ENCODE assay signal across 19 mouse cellular contexts in genomic region chr7:25429886-25430784, GRCm38 (mm10). TPM values are rescaled to one million over a fixed set of nuclear protein-coding genes. Genes with fewer than 3 reads are reported as not detected.
DNase-seq lines count a peak whose midpoint lies in the region; ATAC-seq and TF ChIP-seq lines count a peak whose summit lies in the region.
"Had no signal": no experiment of that assay in that cellular context is flagged by ENCODE, and none has a peak within 500 bp of the region (broad histone marks: within the 10 kb centered on the region; RNA-seq: fewer than 3 reads in every experiment).

No protein-coding gene starts in this region.

- H3K27ac ChIP-seq in lung, embryonic 15.5 days = peak overlapping the region; percentile 36; the same call in 1 of the 2 replicates
- peak overlapping the region; percentile 21 for H3K27ac ChIP-seq in ES-Bruce4 (ENCODE audit: insufficient read depth, low read length)
- peak overlapping the region; percentile 21; the same call in 1 of the 2 replicates for H3K27ac ChIP-seq in embryonic fibroblast, embryonic 13.5 days (ENCODE audit: insufficient read depth, low read length)
- peak overlapping the region; percentile 4; the same call in 1 of the 2 replicates for H3K27ac ChIP-seq in stomach, embryonic 14.5 days (ENCODE audit: low read length)
- no peak overlapping the region for H3K27ac ChIP-seq in hindbrain, embryonic 16.5 days (ENCODE audit: low read depth, low read length)
- H3K27ac ChIP-seq: forebrain, embryonic 12.5 days; hindbrain, embryonic 10.5 days; liver, embryonic 15.5 days had no signal

- DNase-seq in lung, postnatal 10 days = no peak
- no peak for DNase-seq in left cerebral cortex, postnatal 14 days (ENCODE audit: low spot score in 2 of 2)
- no peak for DNase-seq in thymus, postnatal 25 days
- DNase-seq: cerebellum, adult 2 months; gastrocnemius, postnatal 36 days; kidney, postnatal 36 days; spleen, adult 18-20 months had no signal

- no peak for TF ChIP-seq CTCF in ES-Bruce4 (IDR thresholded peaks at IDR 0.05; ENCODE audit: low read depth, low read length)
- TF ChIP-seq CTCF in embryonic fibroblast, embryonic 13.5 days (IDR thresholded peaks at IDR 0.05; ENCODE audit: borderline replicate concordance, insufficient read depth, low read length) = no peak

- no peak for ATAC-seq in lung, embryonic 15.5 days (ENCODE audit: borderline replicate concordance, extremely low read depth, low FRiP score, low TSS enrichment)
- ATAC-seq in stomach, embryonic 14.5 days (ENCODE audit: insufficient number of reproducible peaks, insufficient read depth, low FRiP score, low read depth) = no peak
- no peak for ATAC-seq in hindbrain, embryonic 16.5 days
- ATAC-seq: inflammation-experienced regulatory T-cells, adult 6 months had no signal

- intact Hi-C loops in left cerebral cortex, postnatal 14 days (cut with DNase I) = no loop called here

- H3K9me3 ChIP-seq in lung, embryonic 15.5 days = no peaks in the 10 kb centered on the region
- H3K9me3 ChIP-seq in ES-Bruce4 (replicated peaks; ENCODE audit: control insufficient read depth, insufficient read depth, low read length, poor library complexity, severe bottlenecking) = no peaks in the 10 kb centered on the region
- H3K9me3 ChIP-seq in stomach, embryonic 14.5 days (ENCODE audit: control insufficient read depth, low read depth, low read length) = no peaks in the 10 kb centered on the region
- no peaks in the 10 kb centered on the region for H3K9me3 ChIP-seq in hindbrain, embryonic 16.5 days (ENCODE audit: control insufficient read depth, low read length)
- H3K9me3 ChIP-seq: forebrain, embryonic 12.5 days; hindbrain, embryonic 10.5 days; liver, embryonic 15.5 days had no signal

- H3K9ac ChIP-seq in lung, embryonic 15.5 days = no peak overlapping the region
- H3K9ac ChIP-seq in ES-Bruce4 (ENCODE audit: low read depth, poor library complexity, severe bottlenecking) = no peak overlapping the region
- H3K9ac ChIP-seq in stomach, embryonic 14.5 days (replicated peaks; ENCODE audit: low read depth, low read length) = no peak overlapping the region
- H3K9ac ChIP-seq in hindbrain, embryonic 16.5 days (ENCODE audit: low read depth, low read length) = no peak overlapping the region
- H3K9ac ChIP-seq: forebrain, embryonic 12.5 days; liver, embryonic 15.5 days had no signal

- TF ChIP-seq POLR2A in ES-Bruce4 (IDR thresholded peaks at IDR 0.05; ENCODE audit: insufficient read depth, low read length) = no peak
- no peak for TF ChIP-seq POLR2A in embryonic fibroblast, embryonic 13.5 days (IDR thresholded peaks at IDR 0.05; ENCODE audit: low read depth, low read length)

- no peak overlapping the region for H3K4me2 ChIP-seq in lung, embryonic 15.5 days
- no peak overlapping the region for H3K4me2 ChIP-seq in stomach, embryonic 14.5 days (replicated peaks; ENCODE audit: low read depth, low read length)
- H3K4me2 ChIP-seq in hindbrain, embryonic 16.5 days (ENCODE audit: low read length) = no peak overlapping the region
- H3K4me2 ChIP-seq: forebrain, embryonic 12.5 days; liver, embryonic 15.5 days had no signal

- H3K4me1 ChIP-seq in lung, embryonic 15.5 days = peaks cover 26% of the 10 kb centered on the region
- H3K4me1 ChIP-seq in ES-Bruce4 (ENCODE audit: control insufficient read depth, insufficient read depth, low read length) = peaks cover 7% of the 10 kb centered on the region
- peaks cover 5% of the 10 kb centered on the region for H3K4me1 ChIP-seq in embryonic fibroblast, embryonic 13.5 days (ENCODE audit: control insufficient read depth, insufficient read depth, low read length)
- H3K4me1 ChIP-seq in stomach, embryonic 14.5 days (ENCODE audit: control insufficient read depth, insufficient read depth, low read length) = peaks cover 10% of the 10 kb centered on the region; the same call in 1 of the 2 replicates
- no peaks in the 10 kb centered on the region; the same call in 1 of the 2 replicates for H3K4me1 ChIP-seq in hindbrain, embryonic 16.5 days (ENCODE audit: control insufficient read depth, insufficient read depth, low read depth, low read length)

- WGBS in lung, embryonic 15.5 days = 63% methylated on average over 4 of the region's 4 CpGs
- WGBS in stomach, embryonic 14.5 days = 68% methylated on average over 4 of the region's 4 CpGs
- 87% methylated on average over 4 of the region's 4 CpGs for WGBS in hindbrain, embryonic 16.5 days

- no peak for TF ChIP-seq EP300 in ES-Bruce4 (IDR thresholded peaks at IDR 0.05; ENCODE audit: insufficient read depth, low read depth, low read length)

- no peaks in the 10 kb centered on the region for H3K27me3 ChIP-seq in lung, embryonic 15.5 days
- H3K27me3 ChIP-seq in ES-Bruce4 (ENCODE audit: control insufficient read depth, insufficient read depth, low read length, poor library complexity, severe bottlenecking) = no peaks in the 10 kb centered on the region
- H3K27me3 ChIP-seq in stomach, embryonic 14.5 days (ENCODE audit: control insufficient read depth, insufficient read depth, low read length) = no peaks in the 10 kb centered on the region
- H3K27me3 ChIP-seq in hindbrain, embryonic 16.5 days (replicated peaks; ENCODE audit: control insufficient read depth, insufficient read depth, low read length) = no peaks in the 10 kb centered on the region
- H3K27me3 ChIP-seq: forebrain, embryonic 12.5 days; liver, embryonic 15.5 days had no signal

- H3K36me3 ChIP-seq in lung, embryonic 15.5 days = no peaks in the 10 kb centered on the region
- no peaks in the 10 kb centered on the region for H3K36me3 ChIP-seq in ES-Bruce4 (ENCODE audit: control insufficient read depth, insufficient read depth, low read length, poor library complexity, severe bottlenecking)
- no peaks in the 10 kb centered on the region for H3K36me3 ChIP-seq in stomach, embryonic 14.5 days (ENCODE audit: control insufficient read depth, insufficient read depth, low read length)
- H3K36me3 ChIP-seq in hindbrain, embryonic 16.5 days (ENCODE audit: control insufficient read depth, insufficient read depth, low read length) = no peaks in the 10 kb centered on the region
- H3K36me3 ChIP-seq: forebrain, embryonic 12.5 days; hindbrain, embryonic 10.5 days; liver, embryonic 15.5 days had no signal

- H3K4me3 ChIP-seq in lung, embryonic 15.5 days = no peak overlapping the region
- H3K4me3 ChIP-seq in ES-Bruce4 (ENCODE audit: low read depth, low read length) = no peak overlapping the region
- H3K4me3 ChIP-seq in embryonic fibroblast, embryonic 13.5 days (ENCODE audit: insufficient read depth, low read length) = no peak overlapping the region
- no peak overlapping the region for H3K4me3 ChIP-seq in stomach, embryonic 14.5 days (ENCODE audit: low read depth, low read length)
- H3K4me3 ChIP-seq in hindbrain, embryonic 16.5 days (ENCODE audit: low read length) = no peak overlapping the region
- H3K4me3 ChIP-seq: forebrain, embryonic 12.5 days; hindbrain, embryonic 10.5 days; liver, embryonic 15.5 days had no signal

RNA-seq across cellular contexts. Expression of gene Cxcl17, which starts 17.4 kb away (rescaled TPM):
- 0.21 and 0.34 TPM in 2 replicates for polyA plus RNA-seq in lung, embryonic 15.5 days (2015; fragmentation: Nextera tagmentation; extraction: Ambion mirVana)
- not detected in 2 replicates for polyA plus RNA-seq in ES-Bruce4 (2011; ENCODE audit: insufficient read depth, insufficient read length, low read depth, missing spikeins)
- polyA plus RNA-seq in embryonic fibroblast, embryonic 13.5 days (2011; ENCODE audit: insufficient read length, low read depth, missing spikeins) = not detected in 2 replicates
- 0.58 TPM in 1 of 2 replicates, not detected in the other for polyA plus RNA-seq in stomach, embryonic 14.5 days (2014; fragmentation: Nextera tagmentation; extraction: Ambion mirVana)
- total RNA-seq in left cerebral cortex, postnatal 14 days (2021) = not detected
- polyA plus RNA-seq in hindbrain, embryonic 16.5 days (2015; fragmentation: Nextera tagmentation; extraction: Ambion mirVana) = 0.65 and 1.1 TPM in 2 replicates
- total RNA-seq: gastrocnemius, postnatal 36 days; layer of hippocampus, postnatal 25 days had no signal
- polyA plus RNA-seq: brain, embryonic 14.5 days; cerebellum, adult 2 months; cortical plate, adult 2 months; inflammation-experienced regulatory T-cells, adult 6 months; liver, embryonic 15.5 days had no signal

RNA-seq across cellular contexts. Expression of gene Lipe, which starts 31.6 kb away (rescaled TPM):
- 9.3 and 9.4 TPM in 2 replicates for polyA plus RNA-seq in lung, embryonic 15.5 days (2015; fragmentation: Nextera tagmentation; extraction: Ambion mirVana)
- 18.0 and 18.9 TPM in 2 replicates for polyA plus RNA-seq in ES-Bruce4 (2011; ENCODE audit: insufficient read depth, insufficient read length, low read depth, missing spikeins)
- polyA plus RNA-seq in embryonic fibroblast, embryonic 13.5 days (2011; ENCODE audit: insufficient read length, low read depth, missing spikeins) = 4.6 and 19.4 TPM in 2 replicates
- 3.7 and 5.3 TPM in 2 replicates for polyA plus RNA-seq in stomach, embryonic 14.5 days (2014; fragmentation: Nextera tagmentation; extraction: Ambion mirVana)
- total RNA-seq in left cerebral cortex, postnatal 14 days (2021) = 1 to 10 TPM; 5.6 to 6.3 TPM
- polyA plus RNA-seq in hindbrain, embryonic 16.5 days (2015; fragmentation: Nextera tagmentation; extraction: Ambion mirVana) = 12.4 TPM in 2 replicates

RNA-seq across cellular contexts. Expression of gene Ceacam1, which starts 47.3 kb away (rescaled TPM):
- 5.3 and 5.8 TPM in 2 replicates for polyA plus RNA-seq in lung, embryonic 15.5 days (2015; fragmentation: Nextera tagmentation; extraction: Ambion mirVana)
- 1.1 and 1.5 TPM in 2 replicates for polyA plus RNA-seq in ES-Bruce4 (2011; ENCODE audit: insufficient read depth, insufficient read length, low read depth, missing spikeins)
- not detected in 2 replicates for polyA plus RNA-seq in embryonic fibroblast, embryonic 13.5 days (2011; ENCODE audit: insufficient read length, low read depth, missing spikeins)
- polyA plus RNA-seq in stomach, embryonic 14.5 days (2014; fragmentation: Nextera tagmentation; extraction: Ambion mirVana) = 14.8 and 21.2 TPM in 2 replicates
- 1 to 10 TPM; 2.9 to 3.0 TPM for total RNA-seq in left cerebral cortex, postnatal 14 days (2021)
- polyA plus RNA-seq in hindbrain, embryonic 16.5 days (2015; fragmentation: Nextera tagmentation; extraction: Ambion mirVana) = 0.59 and 1.6 TPM in 2 replicates
